Mouse (Mus musculus) ES-Bruce4 (cell line): ENCODE measurements around the gene Macrod2. TPM values are rescaled to one million over a fixed set of nuclear protein-coding genes. Genes with fewer than 3 reads are reported as not detected.

Experiments used
- H3K27ac ChIP-seq: 2 replicates; pipeline ENCODE4 v1.5.1; 2012; ENCODE audit warnings: low read length, inconsistent platforms; ENCODE audit not compliant: insufficient read depth
- H3K27me3 ChIP-seq: 2 replicates; pipeline ENCODE4 v1.6.1; 2012; ENCODE audit warnings: mild to moderate bottlenecking, low read length, inconsistent platforms; ENCODE audit not compliant: control insufficient read depth, poor library complexity, insufficient read depth, severe bottlenecking
- H3K36me3 ChIP-seq: 2 replicates; pipeline ENCODE4 v1.6.1; 2012; ENCODE audit warnings: inconsistent platforms, mild to moderate bottlenecking, low read length, moderate library complexity; ENCODE audit not compliant: control insufficient read depth, poor library complexity, insufficient read depth, severe bottlenecking
- H3K4me1 ChIP-seq: one replicate; pipeline ENCODE4 v1.8.1; 2011; ENCODE audit warnings: low read length; ENCODE audit not compliant: control insufficient read depth, insufficient read depth
- H3K4me3 ChIP-seq: 2 replicates; pipeline ENCODE4 v1.5.1; 2011; ENCODE audit warnings: low read depth, mild to moderate bottlenecking, low read length
- H3K9ac ChIP-seq: 2 replicates; pipeline ENCODE4 v1.6.1; 2012; ENCODE audit warnings: low read depth, mild to moderate bottlenecking, inconsistent platforms; ENCODE audit not compliant: poor library complexity, severe bottlenecking
- H3K9me3 ChIP-seq: replicated peaks from 2 replicates; pipeline ENCODE4 v1.6.1; 2012; ENCODE audit warnings: mild to moderate bottlenecking, low read length, inconsistent platforms; ENCODE audit not compliant: control insufficient read depth, poor library complexity, insufficient read depth, severe bottlenecking
- CTCF ChIP-seq: IDR thresholded peaks from one replicate; pipeline ENCODE4 v1.8.1; 2011; ENCODE audit warnings: low read depth, low read length
- EP300 ChIP-seq: IDR thresholded peaks from 2 replicates; pipeline ENCODE4 v1.6.1; 2011; ENCODE audit warnings: low read depth, low read length; ENCODE audit not compliant: insufficient read depth
- POLR2A ChIP-seq: IDR thresholded peaks from one replicate; pipeline ENCODE4 v1.8.1; 2011; ENCODE audit warnings: low read length; ENCODE audit not compliant: insufficient read depth
- polyA plus RNA-seq: library from polyadenylated mRNA; stranded (reverse); fragments of >200 nt; gene quantifications from 2 replicates; pipeline ENCODE4 v1.2.4, GENCODE M21; 2011; ENCODE audit warnings: low read depth; ENCODE audit not compliant: missing spikeins, insufficient read depth, insufficient read length

The Macrod2 gene
- polyA plus RNA-seq, 1 experiment, result 11.9 TPM

- H3K4me1 ChIP-seq, result no peaks in the 10 kb centered on the region
- H3K9ac ChIP-seq, result no peak overlapping the region
- no peak overlapping the region for H3K27ac ChIP-seq
- H3K4me3 ChIP-seq, result no peak overlapping the region
- H3K27me3 ChIP-seq, result no peaks in the 10 kb centered on the region
- no peaks in the 10 kb centered on the region for H3K36me3 ChIP-seq
- H3K9me3 ChIP-seq, result no peaks in the 10 kb centered on the region
- TF ChIP-seq EP300, result no peak
- no peak for TF ChIP-seq POLR2A
- no peak for TF ChIP-seq CTCF
Observed at GRCm38 (mm10) chr2:140592537-140593261, 197.6 kb downstream of the Macrod2 start.

GRCm38 (mm10) chr2:140596906-140597305 is 201.8 kb downstream of the Macrod2 start:
- Histone ChIP-seq H3K4me3 (no peak overlapping the region), H3K27ac (no peak overlapping the region), H3K27me3 (no peaks in the 10 kb centered on the region; the same call in 1 of the 2 replicates), H3K36me3 (no peaks in the 10 kb centered on the region), H3K9me3 (no peaks in the 10 kb centered on the region), H3K9ac (no peak overlapping the region), H3K4me1 (no peaks in the 10 kb centered on the region)
- TF ChIP-seq CTCF (no peak), EP300 (no peak), POLR2A (no peak)

GRCm38 (mm10) chr2:140615451-140615850 is 220.3 kb downstream of the Macrod2 start:
- H3K9me3 ChIP-seq, result no peaks in the 10 kb centered on the region
- H3K4me1 ChIP-seq, result no peaks in the 10 kb centered on the region
- TF ChIP-seq EP300 (no peak), POLR2A (no peak), CTCF (no peak)
- H3K36me3 ChIP-seq, result no peaks in the 10 kb centered on the region
- no peak overlapping the region for H3K27ac ChIP-seq
- H3K4me3 ChIP-seq, result no peak overlapping the region
- no peaks in the 10 kb centered on the region for H3K27me3 ChIP-seq
- H3K9ac ChIP-seq, result no peak overlapping the region

GRCm38 (mm10) chr2:140621730-140622337 is 226.7 kb downstream of the Macrod2 start:
- no peak overlapping the region for H3K4me3 ChIP-seq
- no peaks in the 10 kb centered on the region for H3K36me3 ChIP-seq
- no peaks in the 10 kb centered on the region for H3K9me3 ChIP-seq
- no peaks in the 10 kb centered on the region for H3K4me1 ChIP-seq
- H3K27ac ChIP-seq, result no peak overlapping the region
- no peak overlapping the region for H3K9ac ChIP-seq
- TF ChIP-seq POLR2A (no peak), EP300 (no peak), CTCF (no peak)
- no peaks in the 10 kb centered on the region for H3K27me3 ChIP-seq

- TF ChIP-seq POLR2A, result no peak
- TF ChIP-seq EP300, result no peak
- TF ChIP-seq CTCF, result no peak
Observed at GRCm38 (mm10) chr2:140653481-140653880, 258.4 kb downstream of the Macrod2 start.

GRCm38 (mm10) chr2:140653978-140654377 is 258.9 kb downstream of the Macrod2 start:
- H3K9me3 ChIP-seq, result no peaks in the 10 kb centered on the region
- H3K36me3 ChIP-seq, result no peaks in the 10 kb centered on the region
- H3K4me3 ChIP-seq, result no peak overlapping the region
- H3K4me1 ChIP-seq, result no peaks in the 10 kb centered on the region
- H3K27me3 ChIP-seq, result no peaks in the 10 kb centered on the region
- H3K9ac ChIP-seq, result no peak overlapping the region
- no peak overlapping the region for H3K27ac ChIP-seq
- TF ChIP-seq EP300 (no peak), CTCF (no peak), POLR2A (no peak)

More at GRCm38 (mm10) chr2:140653481-140653880, 258.4 kb downstream of the Macrod2 start:
- H3K4me3 ChIP-seq, result no peak overlapping the region
- no peaks in the 10 kb centered on the region for H3K9me3 ChIP-seq
- H3K36me3 ChIP-seq, result no peaks in the 10 kb centered on the region
- no peak overlapping the region for H3K9ac ChIP-seq
- no peaks in the 10 kb centered on the region for H3K4me1 ChIP-seq
- no peak overlapping the region for H3K27ac ChIP-seq
- no peaks in the 10 kb centered on the region for H3K27me3 ChIP-seq
